Mouse (Mus musculus): ENCODE measurements around the gene Lrp1.
"Not testable (repeated sequence)": the region's sequence is repeated elsewhere in the genome, so short reads cannot be mapped to it uniquely, and the experiment has no call there.

Lrp1 gene
- long read RNA-seq, experiment 1, partial matches to known transcripts = 10 of 11 reads
- long read RNA-seq, experiment 1, other reads (novel, unspliced or antisense) = 1 of 11 reads
- long read RNA-seq, experiment 2, partial matches to known transcripts = 13 of 19 reads
- long read RNA-seq, experiment 2, other reads (novel, unspliced or antisense) = 5 of 19 reads

GRCm38 (mm10) chr10:127620406-127621190 lies at the start of gene Lrp1:
TSS of gene Lrp1 (minus strand) at chr10:127621148.
- intact Hi-C loops (cut with DNase I) = no loop called here

DNA sequence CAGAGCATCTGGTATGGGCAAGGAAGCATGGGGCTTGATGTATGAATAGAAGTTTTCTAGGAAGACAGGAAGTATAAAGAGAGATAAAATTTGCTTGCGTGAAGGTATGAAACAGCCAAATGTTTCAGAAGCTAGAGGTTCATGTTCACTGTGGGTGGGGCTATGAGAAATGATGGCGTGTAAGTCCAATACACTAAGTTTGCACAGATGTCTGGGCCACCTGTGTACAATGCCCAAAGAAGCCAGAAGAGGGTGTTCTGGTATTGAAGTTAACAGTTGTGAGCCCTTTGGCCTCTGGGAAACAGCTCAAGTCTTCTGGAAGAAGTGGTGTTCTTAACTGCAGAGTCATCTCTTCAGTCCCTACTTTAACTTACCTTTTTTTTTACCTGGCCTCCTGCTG lies 49.2 kb upstream of the Lrp1 start:
- intact Hi-C loops (cut with DNase I) = no loop called here

DNA sequence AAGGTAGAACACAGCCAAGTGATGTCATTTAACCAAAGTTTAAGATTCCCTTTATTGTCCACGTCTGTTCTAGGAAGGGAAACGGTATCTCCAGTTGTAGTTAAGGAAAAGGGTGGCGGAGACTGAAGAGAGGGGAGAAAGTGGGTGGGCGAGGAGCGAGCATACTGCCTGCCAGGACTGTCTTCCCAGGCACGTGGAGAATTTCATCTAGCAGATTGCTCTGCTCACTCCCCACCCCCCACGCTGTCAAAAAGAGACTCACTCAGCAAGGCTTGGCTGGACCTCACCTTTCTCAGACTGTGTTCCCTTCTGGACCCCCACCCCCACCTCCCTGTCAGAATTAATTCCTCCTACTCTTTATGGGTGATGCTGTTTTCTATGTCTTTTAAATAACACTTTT lies 48.2 kb upstream of the Lrp1 start:
- intact Hi-C loops (cut with DNase I) = no loop called here

- intact Hi-C loops (cut with DNase I) = no loop called here
These were observed 47.4 kb upstream of the Lrp1 start, which contains the start of gene Nab2 for GRCm38 (mm10) chr10:127668093-127669050. TSS of gene Nab2 (minus strand) at chr10:127668568.

- intact Hi-C loops (cut with DNase I) = no loop called here
These were observed 46.5 kb upstream of the Lrp1 start for GRCm38 (mm10) chr10:127667269-127668092.

DNA sequence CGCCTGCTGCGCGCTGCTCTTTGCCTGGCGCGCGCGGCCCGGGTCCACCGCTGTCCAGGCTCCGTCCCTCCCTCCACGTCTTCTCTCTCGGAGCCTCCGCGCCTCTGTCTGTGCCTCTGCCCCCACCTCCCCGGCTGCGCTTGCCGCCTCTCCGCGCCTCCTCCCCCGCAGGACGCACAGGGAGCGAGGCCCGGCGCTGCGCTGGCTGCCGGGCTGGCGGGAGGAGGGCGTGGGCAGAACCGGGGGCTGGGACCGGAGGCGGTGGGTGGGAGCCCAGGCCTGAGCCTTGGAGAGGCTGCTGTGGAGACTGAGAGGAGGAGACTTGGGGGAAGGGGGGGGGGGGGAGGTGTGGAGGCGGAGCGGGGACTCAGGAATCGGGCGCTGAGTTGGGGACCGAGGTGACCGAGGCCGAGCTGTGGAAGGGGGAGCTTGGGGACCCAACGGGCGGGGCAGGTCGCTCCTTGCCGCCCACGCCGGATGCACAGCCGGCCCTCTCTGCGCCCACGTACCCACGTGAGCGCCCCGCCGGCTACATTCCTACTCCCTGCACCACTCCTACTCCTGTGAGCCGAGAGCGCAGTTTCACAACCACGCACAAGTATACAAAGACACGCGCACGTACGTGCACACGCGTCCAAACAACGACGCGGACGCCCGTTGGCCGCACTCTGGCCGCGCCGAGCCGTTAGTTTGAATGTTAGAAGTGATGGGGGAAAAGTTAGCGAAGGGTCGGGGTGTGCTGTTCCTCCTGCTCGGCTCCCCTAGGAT lies 45.7 kb upstream of the Lrp1 start, which contains the start of gene Nemp1:
TSS of gene Nemp1 (plus strand) at position 401 of the 768 bp plus-strand sequence.
- intact Hi-C loops (cut with DNase I) = no loop called here

GRCm38 (mm10) chr10:127665366-127666181 lies 44.6 kb upstream of the Lrp1 start:
- intact Hi-C loops (cut with DNase I) = no loop called here

GRCm38 (mm10) chr10:127664891-127665290 lies 43.9 kb upstream of the Lrp1 start:
- intact Hi-C loops (cut with DNase I) = no loop called here

DNA sequence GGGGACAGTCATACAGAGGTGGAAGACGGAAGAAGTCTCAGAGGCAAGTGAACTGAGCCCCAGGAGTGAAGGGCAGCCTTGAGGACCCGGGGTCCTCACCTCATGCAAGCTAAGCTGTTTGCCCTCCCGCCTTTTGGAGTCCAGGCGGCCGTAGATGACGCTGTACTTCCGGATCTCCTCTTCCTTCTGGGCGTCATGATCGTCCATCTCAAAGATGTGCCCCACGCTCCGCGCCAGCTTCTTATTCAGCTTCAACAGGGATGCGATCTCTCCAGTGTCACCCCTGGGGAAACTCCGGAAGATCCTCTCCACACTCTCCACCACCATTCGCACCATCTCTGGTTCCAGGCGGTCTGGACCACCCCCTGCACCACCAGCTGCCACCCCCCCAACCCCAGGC lies 43.2 kb upstream of the Lrp1 start:
- intact Hi-C loops (cut with DNase I) = no loop called here

DNA sequence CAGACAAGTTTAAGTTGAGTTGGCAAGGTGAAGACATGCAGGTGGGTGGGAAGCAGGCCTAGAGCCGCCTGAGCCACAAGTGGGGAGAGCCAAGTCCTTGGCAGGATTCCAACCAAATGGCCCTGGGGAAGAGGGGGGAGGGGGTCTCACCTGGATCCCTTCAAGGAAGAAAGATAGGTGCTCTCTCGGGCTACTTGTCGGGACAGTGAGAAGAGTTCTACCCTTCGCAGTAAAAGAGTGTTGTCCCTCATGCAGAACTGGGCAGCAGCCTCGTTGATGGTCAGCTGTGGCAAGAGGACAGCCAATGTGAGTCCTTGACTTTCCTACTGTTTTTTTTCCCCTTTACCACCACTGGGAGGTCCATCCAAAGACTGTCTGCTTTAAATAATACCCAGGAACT lies 42.6 kb upstream of the Lrp1 start:
- intact Hi-C loops (cut with DNase I) = no loop called here

- intact Hi-C loops (cut with DNase I) = no loop called here
These were observed 41.8 kb upstream of the Lrp1 start for GRCm38 (mm10) chr10:127662666-127663253.

DNA sequence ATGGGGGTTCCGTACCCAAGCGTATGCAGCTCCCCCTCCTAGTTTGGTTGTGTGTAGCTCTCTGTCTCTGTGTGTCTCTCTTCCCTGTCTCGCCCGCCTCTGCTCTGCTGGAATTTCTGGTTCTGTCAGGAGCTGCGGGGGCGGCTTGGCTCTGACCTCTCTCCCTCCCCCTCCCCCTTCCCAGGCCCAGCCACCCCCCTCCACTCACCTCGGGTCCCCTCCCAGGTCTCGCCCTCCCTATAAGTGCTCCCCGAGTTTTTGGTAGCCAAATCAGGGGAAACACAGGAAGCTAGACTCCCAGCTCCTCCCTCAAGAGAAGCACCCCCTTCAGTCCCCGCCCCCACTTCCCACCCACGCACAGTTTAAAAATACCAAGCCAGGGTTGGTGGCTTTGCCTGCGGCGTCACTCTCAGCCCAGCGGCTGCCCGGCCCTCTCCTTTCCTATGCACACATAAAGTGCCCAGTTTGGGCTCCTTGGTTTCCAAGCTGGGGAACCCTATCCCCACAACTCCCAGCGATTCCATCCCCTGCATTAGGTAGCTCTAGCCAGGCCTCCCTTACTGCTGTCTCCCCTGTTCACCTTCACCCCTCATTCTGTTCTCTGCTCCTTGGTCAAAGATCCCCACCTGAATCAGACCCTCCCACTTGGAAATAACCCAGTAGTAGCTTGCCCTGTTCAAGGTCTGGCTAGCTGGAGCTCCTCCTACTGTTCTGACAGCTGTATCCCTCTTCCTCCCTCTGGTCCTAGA lies 41.1 kb upstream of the Lrp1 start:
- intact Hi-C loops (cut with DNase I) = no loop called here

GRCm38 (mm10) chr10:127661291-127661914 lies 40.5 kb upstream of the Lrp1 start:
- intact Hi-C loops (cut with DNase I) = no loop called here

- intact Hi-C loops (cut with DNase I) = no loop called here
These were observed 38.6 kb upstream of the Lrp1 start for GRCm38 (mm10) chr10:127659551-127659950.

DNA sequence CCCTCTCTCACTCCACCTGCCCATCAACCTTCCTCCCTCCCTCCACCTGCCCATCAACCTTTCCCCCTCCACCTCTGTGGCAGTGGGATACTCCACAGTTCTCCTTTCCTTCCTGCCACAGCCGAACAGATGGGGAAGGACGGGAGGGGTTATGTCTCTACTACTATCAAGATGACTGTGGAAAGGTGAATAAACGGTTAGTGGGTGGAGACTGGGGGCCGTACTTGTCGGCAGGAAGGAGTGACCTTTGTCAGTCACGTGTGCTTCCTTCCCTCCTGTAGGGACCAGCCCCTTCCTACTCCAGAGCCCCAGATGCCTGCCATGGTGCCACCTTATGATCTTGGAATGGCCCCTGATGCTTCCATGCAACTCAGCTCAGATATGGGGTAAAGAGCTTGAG lies 37.1 kb upstream of the Lrp1 start:
- intact Hi-C loops (cut with DNase I) = no loop called here

DNA sequence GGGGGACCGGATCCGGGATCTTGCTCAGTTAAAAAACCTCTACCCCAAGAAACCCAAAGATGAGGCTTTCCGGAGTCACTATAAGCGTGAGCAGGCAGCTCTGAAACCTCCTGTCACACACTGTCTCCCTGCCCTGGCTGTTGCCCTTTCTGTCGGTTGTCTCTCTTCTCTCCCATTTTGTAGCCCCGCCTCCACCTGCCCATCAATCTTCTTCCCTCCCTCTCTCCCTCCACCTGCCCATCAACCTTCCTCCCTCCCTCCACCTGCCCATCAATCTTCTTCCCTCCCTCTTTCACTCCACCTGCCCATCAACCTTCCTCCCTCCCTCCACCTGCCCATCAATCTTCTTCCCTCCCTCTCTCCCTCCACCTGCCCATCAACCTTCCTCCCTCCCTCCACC lies 36.7 kb upstream of the Lrp1 start:
- intact Hi-C loops (cut with DNase I) = not testable (repeated sequence)

GRCm38 (mm10) chr10:127654970-127655579 lies 34.1 kb upstream of the Lrp1 start:
- intact Hi-C loops (cut with DNase I) = no loop called here

Measured in adrenal gland (tissue).